Mouse (Mus musculus): ENCODE results near the gene Hoxa5. TPM values are rescaled to one million over a fixed set of nuclear protein-coding genes. Genes with fewer than 3 reads are reported as not detected.

Gene Hoxa5
- total and polyA plus RNA-seq, 3 experiments = 0.83 to 4.1 (median 1.5) TPM

DNA sequence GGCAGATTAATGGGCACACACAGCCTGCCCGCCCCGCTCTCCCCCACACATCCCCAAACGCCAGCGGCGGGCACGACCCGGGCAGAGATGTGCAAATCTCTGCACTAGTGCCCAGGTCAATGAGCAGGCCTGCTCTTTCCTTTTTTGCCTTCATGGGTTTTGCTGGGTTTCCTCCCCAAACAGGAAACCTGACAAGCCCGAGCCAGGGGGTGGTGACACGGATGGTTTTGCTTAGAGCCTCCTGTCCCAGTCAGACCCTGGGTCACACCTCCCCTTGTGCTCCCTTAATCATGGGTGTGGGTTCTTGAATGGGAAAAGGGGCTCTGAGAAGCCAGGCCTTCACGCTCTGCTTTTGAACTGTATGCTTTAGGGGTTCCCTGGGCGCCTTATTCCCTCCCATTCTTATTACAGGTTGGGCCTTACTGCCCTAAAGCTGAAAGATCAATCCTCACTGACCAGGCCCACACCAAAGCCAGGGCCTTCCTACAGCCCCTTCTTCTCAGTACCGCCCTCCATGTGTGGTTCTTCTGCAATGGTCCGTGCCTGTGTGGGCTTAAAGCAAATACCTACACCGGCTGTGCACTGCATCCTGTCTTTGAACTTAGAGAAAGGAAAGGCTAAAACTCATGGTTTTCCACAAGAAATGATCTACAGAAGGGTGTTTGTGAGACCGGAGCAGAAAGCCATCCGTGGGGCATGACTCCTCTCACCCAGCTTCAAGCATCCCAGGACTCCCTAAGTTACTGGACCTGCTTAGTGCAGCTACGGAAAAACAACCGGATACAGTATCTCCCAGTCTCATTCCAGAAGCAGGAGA lies 4.7 kb upstream of the Hoxa5 start:
- H3K36me3 ChIP-seq (replicated peaks in 1 of 2; ENCODE audit: control insufficient read depth in 1 of 2, insufficient read depth in 1 of 2, low read length in 1 of 2) = peaks cover 22 to 37% of the 10 kb centered on the region in 2 experiments
- in situ Hi-C loops (cut with MboI; ENCODE audit: low pct_ligation_motif_present, low pct_unique_long_range_greater_than_20kb, low sequenced_read_pairs) (loop anchor here (25.0 kb wide), 1 partner anchor 197 kb away; the partner anchor contains the start of gene Skap2), dilution Hi-C loops (cut with MboI; ENCODE audit: extremely low pct_ligation_motif_present, extremely low pct_unique_long_range_greater_than_20kb, low sequenced_read_pairs) (no loop called here)
- peaks cover 46% of the 10 kb centered on the region for H3K9me3 ChIP-seq (replicated peaks; ENCODE audit: low read length)
- peaks cover 2% of the 10 kb centered on the region for H3K27me3 ChIP-seq (replicated peaks)
- H3K4me3 ChIP-seq (replicated peaks in 1 of 3; ENCODE audit: low read depth in 2 of 3, low read length in 2 of 3, poor library complexity in 1 of 3) = no peak overlapping the region
- H3K9ac ChIP-seq (ENCODE audit: insufficient read depth, low read depth) = no peak overlapping the region
- H3K27ac ChIP-seq (ENCODE audit: insufficient read depth, low read depth) = no peak overlapping the region
- no peaks in the 10 kb centered on the region for H3K79me2 ChIP-seq (replicated peaks; ENCODE audit: control insufficient read depth, extremely low read depth, insufficient read depth, poor library complexity, severe bottlenecking)
- TF ChIP-seq MAFK (IDR thresholded peaks at IDR 0.05; ENCODE audit: insufficient replicate concordance, low read length) = no peak
- TF ChIP-seq ZC3H11A (IDR thresholded peaks at IDR 0.05; ENCODE audit: low read depth, low read length) = no peak
- TF ChIP-seq ZMIZ1 (IDR thresholded peaks at IDR 0.05; ENCODE audit: low read depth, low read length) = no peak
- no peak for TF ChIP-seq JUN (IDR thresholded peaks at IDR 0.05; ENCODE audit: insufficient read depth, low read depth, low read length)
- TF ChIP-seq ZKSCAN1 (IDR thresholded peaks at IDR 0.05; ENCODE audit: borderline replicate concordance, low read depth, low read length) = no peak
- TF ChIP-seq IRF4 (IDR thresholded peaks at IDR 0.05; ENCODE audit: low read depth, low read length) = no peak
- no peak overlapping the region for H3K4me2 ChIP-seq (ENCODE audit: insufficient read depth, low read depth, poor library complexity, severe bottlenecking)
- DNase-seq (ENCODE audit: extremely low read depth) = no peak
- H3K4me1 ChIP-seq (ENCODE audit: control insufficient read depth in 1 of 2, insufficient read depth in 2 of 2) = peaks cover 4 to 17% of the 10 kb centered on the region in 2 experiments; a peak in 2 of 4 replicates

DNA sequence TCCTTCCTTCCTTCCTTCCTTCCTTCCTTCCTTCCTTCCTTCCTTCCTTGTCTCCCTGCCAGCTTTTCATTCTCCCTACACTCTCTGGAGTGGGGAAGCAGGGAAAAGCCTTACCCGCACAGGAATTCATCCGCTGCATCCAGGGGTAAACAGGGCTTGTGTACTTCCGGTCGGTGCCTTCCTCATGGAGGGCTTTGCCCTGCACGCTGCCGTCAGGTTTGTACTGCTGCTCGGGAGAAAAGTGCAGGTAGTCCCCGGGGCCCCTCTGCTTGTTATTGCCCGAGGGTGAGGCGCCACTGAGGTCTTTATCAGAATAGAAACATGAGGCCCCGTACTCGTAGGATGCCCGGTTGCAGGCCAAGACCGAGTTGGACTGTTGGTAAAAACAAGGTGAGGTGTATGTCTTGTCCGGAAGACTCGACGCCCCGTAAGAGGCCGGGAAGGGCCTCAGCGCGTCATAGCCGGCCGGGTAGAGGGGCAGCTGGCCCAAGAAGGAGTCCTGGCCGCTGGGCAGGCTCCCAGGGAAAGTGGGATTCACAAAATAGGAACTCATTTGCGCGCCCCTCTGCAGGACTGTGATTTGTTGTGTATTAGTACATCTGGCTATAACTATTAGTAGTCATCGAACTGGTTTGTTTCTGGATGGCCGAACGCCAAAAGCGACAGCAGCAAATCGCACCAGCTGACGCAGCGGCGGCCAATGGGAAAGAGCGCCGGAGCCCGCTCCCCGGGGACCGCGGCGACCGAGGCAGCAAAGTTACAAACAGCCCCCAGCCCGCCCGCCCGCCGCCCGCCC lies 3.9 kb upstream of the Hoxa5 start, which contains the start of gene Hoxa6:
Hoxa6 (minus strand) TSS at position 651 of the 796 bp plus-strand sequence.
- Histone ChIP-seq H3K4me2 (ENCODE audit: insufficient read depth, low read depth, poor library complexity, severe bottlenecking) (no peak within 1 kb of the TSS), H3K27ac (ENCODE audit: insufficient read depth, low read depth) (no peak within 1 kb of the TSS), H3K27me3 (replicated peaks) (peaks cover 2% of the 10 kb centered on the region), H3K36me3 (replicated peaks in 1 of 2; ENCODE audit: control insufficient read depth in 1 of 2, insufficient read depth in 1 of 2, low read length in 1 of 2) (peaks cover 23 to 45% of the 10 kb centered on the region in 2 experiments), H3K4me3 (replicated peaks in 1 of 3; ENCODE audit: low read depth in 2 of 3, low read length in 2 of 3, poor library complexity in 1 of 3) (no peak within 1 kb of the TSS), H3K79me2 (replicated peaks; ENCODE audit: control insufficient read depth, extremely low read depth, insufficient read depth, poor library complexity, severe bottlenecking) (no peaks in the 10 kb centered on the region), H3K9ac (ENCODE audit: insufficient read depth, low read depth) (no peak within 1 kb of the TSS), H3K9me3 (replicated peaks; ENCODE audit: low read length) (peaks cover 54% of the 10 kb centered on the region), H3K4me1 (ENCODE audit: control insufficient read depth in 1 of 2, insufficient read depth in 2 of 2) (peaks cover 2 to 17% of the 10 kb centered on the region in 2 experiments; a peak in 2 of 4 replicates)
- dilution Hi-C loops (cut with MboI; ENCODE audit: extremely low pct_ligation_motif_present, extremely low pct_unique_long_range_greater_than_20kb, low sequenced_read_pairs) (no loop called here), in situ Hi-C loops (cut with MboI; ENCODE audit: low pct_ligation_motif_present, low pct_unique_long_range_greater_than_20kb, low sequenced_read_pairs) (loop anchor here (25.0 kb wide), 1 partner anchor 196 kb away; the partner anchor contains the start of gene Skap2)
- no peak for DNase-seq (ENCODE audit: extremely low read depth)
- TF ChIP-seq JUND (conservative IDR thresholded peaks at IDR 0.05; ENCODE audit: low read depth, low read length) (no peak), MEF2A (IDR thresholded peaks at IDR 0.05; ENCODE audit: borderline replicate concordance, low read depth, low read length) (no peak), EP300 (IDR thresholded peaks at IDR 0.05; ENCODE audit: low read length) (no peak), MAX (IDR thresholded peaks at IDR 0.05; ENCODE audit: low read length) (no peak), SIN3A (IDR thresholded peaks at IDR 0.05; ENCODE audit: low read length) (no peak)
